In the genomic region with DNA sequence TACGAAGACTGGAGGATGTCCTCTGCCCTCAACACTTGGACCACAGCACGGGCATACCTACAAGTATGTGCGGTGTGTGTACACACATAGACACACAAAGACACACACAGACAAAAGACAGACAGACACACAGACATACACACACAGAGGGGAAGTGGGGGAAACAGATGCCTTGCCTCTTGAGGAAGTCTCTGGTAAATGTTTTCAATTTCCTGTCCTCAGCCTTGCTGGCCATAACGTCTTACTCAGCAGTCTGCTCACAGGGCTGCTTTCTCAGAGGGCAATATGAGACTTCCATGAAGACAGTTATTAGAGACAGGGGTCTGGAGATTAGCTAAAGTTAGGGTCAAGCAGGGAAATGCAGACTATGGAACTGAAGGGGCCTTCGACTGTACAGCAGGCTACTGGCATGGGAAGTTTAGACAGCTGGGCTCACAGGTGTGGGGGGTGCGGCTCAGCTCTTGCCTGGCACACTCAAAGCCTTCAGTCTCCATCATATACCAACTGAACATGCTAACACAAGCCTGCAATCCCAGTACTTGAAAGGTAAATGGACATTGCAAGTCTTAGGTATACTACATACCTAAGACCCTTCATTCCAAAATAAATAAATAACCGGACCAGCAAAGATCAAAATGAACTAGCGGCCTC, we compare ENCODE assay signal across 8 mouse cellular contexts.
A peak's percentile ranks its signal among the peaks of the same experiment; 100 is the strongest.
DNase-seq lines count a peak whose midpoint lies in the region; ATAC-seq and TF ChIP-seq lines count a peak whose summit lies in the region.

No protein-coding gene starts in this region.

- H3K36me3 ChIP-seq in lung, postnatal 0 days (ENCODE audit: insufficient read depth, low read length): no peaks in the 10 kb centered on the region
- H3K36me3 ChIP-seq in intestine, embryonic 15.5 days: no peaks in the 10 kb centered on the region

- H3K27ac ChIP-seq in lung, postnatal 0 days (ENCODE audit: low read length): peak overlapping the region; percentile 23
- H3K27ac ChIP-seq in intestine, embryonic 15.5 days: no peak overlapping the region

- no peaks in the 10 kb centered on the region for H3K27me3 ChIP-seq in lung, postnatal 0 days (replicated peaks; ENCODE audit: insufficient read depth, low read length)
- no peaks in the 10 kb centered on the region for H3K27me3 ChIP-seq in intestine, embryonic 15.5 days (replicated peaks)

- H3K4me3 ChIP-seq in lung, postnatal 0 days (ENCODE audit: low read depth, low read length): no peak overlapping the region
- no peak overlapping the region for H3K4me3 ChIP-seq in lung, adult 2 months (replicated peaks; ENCODE audit: extremely low read depth, low read depth, low read length)
- no peak overlapping the region for H3K4me3 ChIP-seq in intestine, embryonic 15.5 days (replicated peaks)

- WGBS in lung, postnatal 0 days: 43% methylated on average over 8 of the region's 8 CpGs
- WGBS in lung, adult 2 months: 38% methylated on average over 8 of the region's 8 CpGs
- 62% methylated on average over 8 of the region's 8 CpGs for WGBS in intestine, embryonic 15.5 days

- no peaks in the 10 kb centered on the region for H3K9me3 ChIP-seq in lung, postnatal 0 days (ENCODE audit: low read length)
- no peaks in the 10 kb centered on the region for H3K9me3 ChIP-seq in intestine, embryonic 15.5 days

- DNase-seq in cerebellum, postnatal 14 days: peak; percentile 53 to 61
- DNase-seq in cerebellum, adult 8-10 months: no peak
- DNase-seq in lung, postnatal 0 days (ENCODE audit: low spot score): peak; percentile 33
- no peak for DNase-seq in lung, adult 2 months
- DNase-seq in thymus, postnatal 0 days (ENCODE audit: low spot score): peak; percentile 54

- no peak for TF ChIP-seq CTCF in lung, postnatal 0 days (IDR thresholded peaks at IDR 0.05)
- TF ChIP-seq CTCF in lung, adult 2 months (IDR thresholded peaks at IDR 0.05; ENCODE audit: insufficient read depth, low read length): no peak

- 0 out of 2 replicates have a peak, but pooled peaks have one; percentile 27 for TF ChIP-seq EP300 in lung, postnatal 0 days (IDR thresholded peaks at IDR 0.05)

- peak; percentile 64 for ATAC-seq in lung, postnatal 0 days
- 0 out of 2 replicates have a peak, but pooled peaks have one; percentile 25 for ATAC-seq in intestine, embryonic 15.5 days
- no peak for ATAC-seq in erythroblast, adult 5-6 weeks (replicated peaks; ENCODE audit: low FRiP score, poor library complexity, severe bottlenecking)
- ATAC-seq in monocyte, adult 5-6 weeks (replicated peaks; ENCODE audit: insufficient number of reproducible peaks, low FRiP score, low TSS enrichment, poor library complexity, severe bottlenecking): no peak

- H3K4me1 ChIP-seq in lung, postnatal 0 days (ENCODE audit: insufficient read depth, low read depth, low read length): peaks cover 17% of the 10 kb centered on the region; the same call in 1 of the 2 replicates
- peaks cover 10% of the 10 kb centered on the region for H3K4me1 ChIP-seq in lung, adult 2 months (ENCODE audit: control insufficient read depth, insufficient read depth, low read length)
- peaks cover 14% of the 10 kb centered on the region for H3K4me1 ChIP-seq in intestine, embryonic 15.5 days (replicated peaks)

- H3K4me2 ChIP-seq in lung, postnatal 0 days (replicated peaks; ENCODE audit: low read depth, low read length): no peak overlapping the region
- no peak overlapping the region for H3K4me2 ChIP-seq in intestine, embryonic 15.5 days (replicated peaks)

- H3K9ac ChIP-seq in lung, postnatal 0 days (replicated peaks; ENCODE audit: low read depth): no peak overlapping the region
- no peak overlapping the region for H3K9ac ChIP-seq in intestine, embryonic 15.5 days

- TF ChIP-seq POLR2A in lung, adult 2 months (IDR thresholded peaks at IDR 0.05; ENCODE audit: borderline replicate concordance, extremely low read depth, low read depth, low read length): no peak

Comparison
In these comparisons a context has a peak if more than half of its experiments do, and no peak if none do; other contexts are left out.
1. DNase-seq: peak in cerebellum, postnatal 14 days (2 of 2), lung, postnatal 0 days (single experiment) and thymus, postnatal 0 days (single experiment); none in cerebellum, adult 8-10 months (single experiment) and lung, adult 2 months (single experiment).
2. ATAC-seq: peak in lung, postnatal 0 days (single experiment) and intestine, embryonic 15.5 days (single experiment); none in erythroblast, adult 5-6 weeks (single experiment) and monocyte, adult 5-6 weeks (single experiment).